Mouse (Mus musculus) layer of hippocampus, postnatal 25 days (tissue): ENCODE results near the gene Zc3h4. TPM values are rescaled to one million over a fixed set of nuclear protein-coding genes. Genes with fewer than 3 reads are reported as not detected.
"Not testable (repeated sequence)": the region's sequence is repeated elsewhere in the genome, so short reads cannot be mapped to it uniquely, and the experiment has no call there.

Source experiments
- DNase-seq, 2 experiments: peaks; one replicate each; pipeline ENCODE4 v3.0.0; 2022; ENCODE audit warnings: mixed read lengths in 2 of 2, low spot score in 1 of 2; ENCODE audit errors: extremely low spot score in 1 of 2
- total RNA-seq, 2 experiments: library from RNA; stranded (reverse); gene quantifications; 2 replicates each; pipeline ENCODE4 v1.2.3; 2021

Zc3h4 gene
- 10 to 100 TPM; 54.0 to 59.3 TPM for total RNA-seq

DNA sequence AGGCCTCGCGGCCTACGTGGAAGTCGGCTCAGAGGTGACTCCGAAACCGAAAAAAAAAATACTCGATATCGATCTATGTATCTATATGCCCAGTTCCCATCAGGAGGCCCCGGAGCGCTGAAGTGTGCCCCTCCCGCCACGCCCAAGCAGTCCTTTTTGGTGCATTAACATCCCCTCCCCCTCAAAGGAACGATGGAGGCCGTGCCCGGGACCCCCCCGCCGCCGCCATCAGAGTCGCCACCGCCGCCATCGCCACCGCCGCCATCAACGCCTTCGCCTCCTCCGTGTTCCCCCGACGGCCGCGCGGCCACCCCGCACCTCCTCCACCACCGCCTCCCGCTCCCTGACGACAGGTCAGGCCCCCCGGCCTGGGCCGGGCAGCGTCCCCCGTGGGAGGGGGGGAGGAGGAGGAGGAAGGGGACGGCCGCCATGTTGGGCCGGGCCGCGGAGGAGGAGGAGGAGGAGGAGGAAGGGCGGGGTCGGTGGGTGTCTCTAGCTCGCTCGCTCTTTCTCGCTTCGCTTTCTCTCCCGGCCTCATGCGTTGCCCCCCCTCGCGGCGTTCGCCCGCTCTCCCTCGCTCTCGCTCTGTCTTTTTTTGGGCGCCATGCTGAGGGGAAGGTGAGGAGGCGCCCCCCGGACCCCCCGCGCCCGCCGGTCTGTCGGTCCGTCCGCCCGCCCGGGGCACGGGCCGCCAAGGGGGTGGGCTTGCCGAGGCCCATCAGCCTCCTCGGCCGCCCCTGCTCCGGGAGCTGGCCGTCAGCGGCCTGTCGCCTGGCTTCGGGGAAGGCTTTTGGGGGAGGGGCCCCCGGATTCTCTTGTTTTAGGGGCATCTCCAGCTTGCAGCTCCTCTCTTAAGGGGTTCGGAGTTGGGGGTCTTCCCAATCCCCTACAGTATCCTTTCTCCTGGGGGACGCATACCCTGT, at the start of gene Zc3h4:
TSS of gene Zc3h4 (plus strand) at position 222 of the 923 bp plus-strand sequence.
- peak; percentile 73 to 92 for DNase-seq

DNA sequence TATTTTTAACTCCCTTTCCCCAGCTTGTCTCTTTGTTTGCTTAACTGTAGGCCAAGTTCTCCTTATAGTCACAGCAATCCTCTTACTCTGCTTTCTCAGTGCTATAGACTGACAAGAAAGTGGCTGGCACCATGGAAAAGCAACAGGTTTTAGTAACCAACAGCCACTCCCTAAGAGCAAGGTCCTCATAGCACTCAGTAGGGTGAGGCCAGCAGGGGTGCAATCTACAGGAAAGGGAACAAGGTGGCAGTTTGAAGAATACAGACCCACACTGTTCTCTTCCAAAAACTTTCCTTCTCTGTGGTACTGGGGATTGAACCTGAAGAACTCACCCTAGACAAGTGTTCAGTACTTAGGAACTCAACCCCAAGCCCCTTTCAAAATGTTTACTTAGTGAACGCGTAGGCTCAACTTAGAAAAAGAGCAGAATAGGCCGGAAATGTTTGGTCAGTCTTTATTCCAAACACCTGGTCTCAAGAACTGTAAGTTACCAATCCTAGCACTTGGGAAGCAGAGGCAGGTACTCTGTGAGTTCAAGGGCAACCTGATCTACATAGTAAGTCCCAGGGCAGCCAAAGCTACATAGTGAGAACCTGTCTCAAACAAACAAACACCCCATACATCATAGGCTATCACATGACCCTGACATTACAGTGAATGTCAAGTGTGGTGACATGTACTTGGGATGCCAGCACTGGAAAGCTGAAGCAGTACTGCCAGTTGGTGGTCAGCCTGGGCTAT, 44.7 kb upstream of the Zc3h4 start:
- DNase-seq = no peak

DNA sequence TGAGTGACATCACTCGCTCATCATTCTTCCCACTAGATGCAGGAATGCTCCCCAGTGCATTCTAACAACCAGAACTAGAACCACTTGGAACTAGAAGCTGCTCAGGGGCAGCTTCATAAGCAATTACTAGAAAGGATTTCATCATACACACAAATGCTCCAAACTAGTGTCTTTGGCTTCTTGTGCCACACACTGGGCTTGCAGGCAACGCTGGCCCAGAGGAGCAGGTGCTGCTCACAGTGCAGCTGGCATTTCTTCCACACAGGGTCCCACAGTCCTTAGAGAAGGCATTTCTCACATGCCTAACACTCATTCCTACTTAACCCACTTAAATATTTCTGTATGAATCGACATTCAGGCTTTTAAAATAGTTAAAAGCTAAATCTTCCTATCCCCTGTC, 43.1 kb upstream of the Zc3h4 start:
- no peak for DNase-seq

GRCm38 (mm10) chr7:16364319-16364718, 36.4 kb upstream of the Zc3h4 start:
- DNase-seq = no peak

DNA sequence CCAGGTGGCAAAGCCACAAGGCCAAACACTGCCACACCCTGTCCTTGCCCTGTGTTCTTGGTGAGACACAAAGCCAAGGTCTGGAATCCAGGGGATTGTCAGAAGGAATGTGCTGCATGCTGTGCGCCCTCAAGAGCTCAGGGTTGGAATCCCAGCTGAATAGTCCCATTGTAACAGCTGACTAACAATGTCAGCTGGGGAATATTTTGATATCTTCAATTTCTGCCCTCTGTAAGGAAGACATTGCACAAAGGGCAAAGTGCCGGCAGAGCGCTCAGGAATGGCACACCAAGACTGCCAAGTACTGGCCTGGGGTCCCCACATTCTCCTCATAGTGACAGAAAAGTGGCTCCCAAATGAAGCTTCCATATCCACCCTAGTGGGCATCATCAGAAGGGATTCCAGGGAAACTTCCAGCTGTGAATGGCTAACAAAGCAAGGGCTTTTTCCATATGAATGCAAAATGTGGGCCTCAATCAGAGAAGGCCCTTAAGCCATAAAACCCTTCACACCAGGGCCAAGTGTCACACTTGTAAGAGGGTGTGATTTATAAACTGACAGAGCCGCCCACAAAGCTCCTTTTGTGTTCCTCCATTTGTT, 35.7 kb upstream of the Zc3h4 start:
- DNase-seq = no peak

DNA sequence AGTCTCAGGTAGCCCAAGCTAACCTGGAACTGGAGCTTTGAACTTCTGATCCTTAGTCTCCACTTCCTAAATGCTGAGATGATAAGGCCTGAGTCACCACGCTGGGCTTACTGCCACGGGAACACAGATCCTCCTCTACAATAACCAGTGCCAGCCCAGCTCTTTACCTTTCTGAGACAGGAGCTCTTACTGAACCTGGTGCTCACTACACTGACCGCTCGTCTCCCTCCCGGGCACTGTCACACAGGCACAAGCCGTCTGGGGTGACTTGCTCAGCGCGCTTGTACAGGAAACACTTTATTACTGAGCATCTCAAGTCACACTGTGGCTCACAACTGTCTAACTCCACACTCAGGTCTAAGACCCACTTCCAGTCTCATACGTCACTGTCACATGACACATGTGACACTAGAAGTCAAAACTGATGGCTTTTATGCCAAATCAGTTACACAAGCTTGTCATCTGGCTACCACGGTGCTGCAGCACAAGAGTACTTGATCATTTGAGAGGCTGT, 34.5 kb upstream of the Zc3h4 start:
- no peak for DNase-seq

- DNase-seq = no peak
Observed at GRCm38 (mm10) chr7:16366669-16367068, 34.0 kb upstream of the Zc3h4 start.

DNA sequence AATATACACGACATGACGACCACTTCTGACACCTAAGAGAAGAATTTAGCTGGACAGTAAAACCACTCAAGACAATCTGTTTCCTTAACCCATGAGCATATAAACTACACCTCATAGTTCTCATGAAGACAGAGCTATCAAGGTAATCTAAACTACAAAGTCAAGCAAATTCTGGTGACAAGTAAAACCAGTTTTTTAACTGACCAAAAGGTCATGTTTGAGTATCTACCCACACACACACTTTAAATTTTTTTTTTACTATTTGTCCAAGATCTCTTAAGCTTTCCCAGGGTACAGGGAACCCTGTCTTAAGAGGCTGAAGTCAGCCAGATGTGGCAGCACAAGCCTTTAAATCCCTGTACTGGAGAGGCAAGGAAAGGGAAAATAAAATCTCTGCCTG, 31.9 kb upstream of the Zc3h4 start:
- DNase-seq = no peak

- no peak for DNase-seq
Observed at GRCm38 (mm10) chr7:16370596-16370995, 30.1 kb upstream of the Zc3h4 start.

DNA sequence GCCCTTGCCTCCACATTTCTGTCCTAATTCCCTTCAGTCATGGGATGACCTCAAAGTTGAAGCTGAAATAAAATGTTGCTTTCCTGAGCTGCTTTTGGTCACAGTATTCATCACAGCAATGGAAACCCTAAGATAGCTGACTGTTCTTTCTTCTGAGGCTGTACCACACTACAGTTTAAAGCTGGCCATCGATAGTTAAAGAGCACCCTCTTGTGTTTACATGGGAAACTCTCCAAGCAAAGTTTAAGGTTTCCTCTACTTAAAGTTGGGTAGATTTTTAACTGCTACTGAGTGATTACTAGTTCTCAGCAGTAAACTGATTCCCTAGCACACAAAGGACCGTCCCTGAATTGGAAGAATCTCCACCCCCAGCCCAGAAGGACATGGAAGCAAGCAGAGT, 27.0 kb upstream of the Zc3h4 start:
- no peak for DNase-seq

- no peak for DNase-seq
Observed at GRCm38 (mm10) chr7:16374989-16375388, 25.7 kb upstream of the Zc3h4 start.

DNA sequence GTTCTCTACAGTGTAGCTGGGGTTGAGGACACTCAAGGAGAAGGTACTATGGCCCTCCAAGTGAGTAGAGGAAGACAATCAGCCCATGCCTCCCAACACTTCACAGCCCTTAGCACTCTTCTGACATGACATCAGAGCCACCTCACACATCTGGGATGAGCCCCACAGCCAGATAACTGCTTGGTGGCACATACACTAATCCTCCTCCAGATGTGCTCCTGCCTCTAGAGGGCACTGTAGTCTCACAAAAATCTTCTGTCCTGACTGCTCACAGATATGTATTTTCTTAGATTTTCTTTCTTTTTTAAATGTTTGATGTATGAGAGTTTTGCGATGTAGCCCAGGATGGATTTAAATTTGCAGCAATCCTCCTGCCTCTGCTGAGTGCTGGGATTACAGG, 24.2 kb upstream of the Zc3h4 start:
- DNase-seq = peak in 1 of 2 experiments; percentile 45

- DNase-seq = peak; percentile 90 to 93
Observed at GRCm38 (mm10) chr7:16387160-16388041, 13.3 kb upstream of the Zc3h4 start, which contains the start of gene Sae1. TSS of gene Sae1 (minus strand) at chr7:16387806.

DNA sequence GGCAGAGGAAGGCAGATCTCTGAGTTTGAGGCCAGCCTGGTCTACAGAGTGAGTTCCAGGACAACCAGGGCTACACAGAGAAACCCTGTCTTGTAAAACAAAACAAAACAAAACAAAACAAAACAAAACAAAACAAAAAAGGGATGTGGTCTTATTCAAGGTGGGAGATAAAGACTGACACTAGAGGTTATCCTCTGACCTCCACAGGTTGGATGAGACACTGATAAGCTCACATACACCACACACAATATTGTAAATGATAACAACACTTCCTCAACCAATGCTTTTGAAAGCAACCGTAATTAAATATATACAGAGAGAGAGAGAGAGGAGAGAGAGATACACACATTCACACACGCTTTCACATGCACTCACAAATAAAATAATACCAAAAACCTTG, 10.8 kb upstream of the Zc3h4 start:
- not testable (repeated sequence) for DNase-seq

DNA sequence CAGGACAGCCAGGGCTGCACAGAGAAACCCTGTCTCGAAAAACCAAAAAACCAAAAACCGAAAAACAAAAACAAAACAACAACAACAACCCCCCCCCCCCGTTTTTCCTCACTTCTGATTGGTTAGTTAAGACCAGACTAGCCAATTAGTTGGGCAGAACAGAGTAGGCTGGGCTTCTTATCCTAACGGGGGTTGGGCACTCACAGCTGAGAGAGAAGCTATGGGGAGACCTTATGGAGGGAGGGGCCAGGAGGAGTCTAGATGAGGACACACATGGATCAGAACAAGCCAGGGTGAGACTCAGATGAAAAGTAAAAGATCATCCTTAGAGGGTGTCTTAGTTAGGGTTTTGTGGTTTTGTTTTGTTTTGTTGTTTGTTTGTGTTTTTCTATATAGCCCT, 7.8 kb upstream of the Zc3h4 start:
- DNase-seq = no peak

- DNase-seq = peak in 1 of 2 experiments; percentile 38
Observed at GRCm38 (mm10) chr7:16395944-16396343, 4.8 kb upstream of the Zc3h4 start.

DNA sequence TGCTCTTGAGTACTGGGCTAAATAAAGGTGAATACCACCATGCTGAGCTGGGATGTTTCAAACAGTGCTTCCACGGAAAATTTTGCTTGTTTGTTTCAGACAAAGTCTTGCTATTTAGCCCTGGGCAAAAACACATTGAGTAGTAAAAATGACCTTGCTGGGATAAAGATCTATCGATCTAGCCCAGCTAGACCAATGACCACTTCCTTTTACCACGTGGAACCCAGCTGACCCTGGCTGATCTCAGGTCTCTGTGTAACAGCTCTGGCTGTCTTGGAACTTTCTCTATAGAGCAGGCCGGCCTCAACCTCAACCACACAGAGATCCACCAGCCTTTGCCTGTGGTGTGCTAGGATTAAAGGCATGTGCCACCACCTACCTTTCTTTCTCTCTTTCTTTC, 3.2 kb upstream of the Zc3h4 start:
- no peak for DNase-seq

DNA sequence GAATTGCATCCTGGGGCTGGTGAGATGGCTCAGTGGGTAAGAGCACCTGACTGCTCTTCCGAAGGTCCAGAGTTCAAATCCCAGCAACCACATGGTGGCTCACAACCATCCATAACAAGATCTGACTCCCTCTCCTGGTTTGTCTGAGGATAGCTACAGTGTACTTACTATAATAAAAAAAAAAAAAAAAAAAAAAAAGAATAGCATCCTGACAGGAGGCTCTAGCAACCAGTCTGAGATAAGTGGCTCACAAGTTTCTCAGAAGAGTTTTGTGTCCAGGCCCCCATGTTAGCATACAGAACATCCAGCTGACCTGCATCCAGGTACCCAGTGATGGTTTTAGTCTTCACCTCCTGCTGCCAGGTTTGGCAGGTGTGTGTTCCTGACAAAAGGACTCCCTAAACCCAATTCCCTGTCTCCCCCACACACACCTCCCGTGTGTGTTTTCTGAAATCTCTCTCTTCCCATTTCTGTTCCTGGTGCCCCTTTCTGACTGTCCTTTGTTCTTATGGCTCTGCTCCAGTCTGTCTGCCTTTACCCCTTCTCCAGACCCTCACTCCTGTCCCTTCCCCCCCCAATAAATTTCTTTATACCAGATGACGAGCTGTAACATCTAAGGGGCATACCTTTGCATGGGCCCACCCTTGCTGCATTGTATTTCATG, 2.2 kb upstream of the Zc3h4 start:
- no peak for DNase-seq

DNA sequence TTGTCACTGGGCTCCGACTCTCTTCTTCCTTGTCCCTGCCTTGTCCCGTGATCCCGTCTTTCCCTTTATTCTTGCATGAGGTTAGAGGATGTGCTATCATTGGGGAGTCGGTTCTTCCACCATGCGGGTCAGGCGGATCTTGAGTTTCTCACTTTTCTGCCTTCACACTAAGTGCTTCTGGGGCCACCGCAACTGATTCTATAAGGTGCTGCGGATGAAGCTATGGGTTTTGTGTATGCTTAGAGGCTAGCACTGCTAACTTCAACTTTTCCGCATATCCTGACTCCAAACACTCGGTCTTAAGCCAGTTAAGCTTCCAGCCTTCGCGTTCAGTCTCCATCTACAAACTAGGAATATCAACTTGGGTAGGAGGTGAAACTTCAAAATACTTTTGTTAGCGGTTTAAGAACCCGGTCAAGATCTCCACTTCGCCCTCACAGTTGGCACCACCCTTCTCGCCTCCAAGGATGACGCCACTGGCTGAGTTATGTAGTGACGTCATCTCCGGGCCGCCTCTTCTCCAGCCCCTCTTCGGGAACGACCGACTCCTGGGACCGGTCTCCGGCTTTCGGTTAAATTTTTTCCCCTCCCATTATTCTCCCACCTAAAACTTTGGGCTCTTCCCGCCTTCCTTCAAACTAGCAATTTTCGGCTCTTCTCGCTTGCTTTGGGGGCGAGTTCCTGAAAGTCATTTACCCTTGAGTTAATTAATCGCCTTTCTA, 1.5 kb upstream of the Zc3h4 start:
- DNase-seq = peak; percentile 73 to 75
